Mouse (Mus musculus) myocyte (in vitro differentiated cells): Measurements from ENCODE around the gene Tmc6. TPM values are rescaled to one million over a fixed set of nuclear protein-coding genes. Genes with fewer than 3 reads are reported as not detected.
"Not testable (repeated sequence)": the region's sequence is repeated elsewhere in the genome, so short reads cannot be mapped to it uniquely, and the experiment has no call there.

ENCODE experiments used
- H3K27me3 ChIP-seq: one replicate; pipeline ENCODE4 v1.6.1; 2011; ENCODE audit not compliant: control insufficient read depth, insufficient read depth, insufficient read length
- H3K36me3 ChIP-seq: one replicate; pipeline ENCODE4 v1.6.1; 2011; ENCODE audit not compliant: control insufficient read depth, insufficient read depth
- H3K4me2 ChIP-seq: one replicate; pipeline ENCODE4 v1.6.1; 2011; ENCODE audit warnings: low read depth, control low read depth
- H3K4me3 ChIP-seq: one replicate; pipeline ENCODE4 v1.5.1; 2011; ENCODE audit warnings: mild to moderate bottlenecking, control low read depth, moderate library complexity
- H3K79me2 ChIP-seq: one replicate; pipeline ENCODE4 v1.6.1; 2011; ENCODE audit not compliant: control insufficient read depth, insufficient read depth
- H3ac ChIP-seq: one replicate; pipeline ENCODE4 v1.6.1; 2011; ENCODE audit not compliant: control insufficient read depth, insufficient read length
- CEBPB ChIP-seq: IDR thresholded peaks from 2 replicates; pipeline ENCODE4 v1.6.1; 2011; ENCODE audit warnings: mild to moderate bottlenecking, moderate library complexity; ENCODE audit not compliant: poor library complexity, insufficient read depth, severe bottlenecking
- E2F4 ChIP-seq: IDR thresholded peaks from one replicate; pipeline ENCODE4 v1.6.1; 2011; ENCODE audit warnings: mild to moderate bottlenecking, control low read depth, moderate library complexity; ENCODE audit not compliant: insufficient read depth
- MAX ChIP-seq: IDR thresholded peaks from one replicate; pipeline ENCODE4 v1.6.1; 2011; ENCODE audit warnings: low read depth, mild to moderate bottlenecking, control low read depth
- MYOD1 ChIP-seq, 3 experiments: IDR thresholded peaks; one replicate each; pipeline ENCODE4 v1.6.1; 2011; ENCODE audit warnings: control low read depth in 2 of 3, low read depth in 2 of 3, mild to moderate bottlenecking in 2 of 3, moderate library complexity in 1 of 3; ENCODE audit not compliant: insufficient read length in 2 of 3, control insufficient read depth in 1 of 3
- MYOG ChIP-seq, 3 experiments: IDR thresholded peaks; one replicate each; pipeline ENCODE4 v1.6.1; 2011; ENCODE audit warnings: control low read depth in 2 of 3, low read depth in 2 of 3, mild to moderate bottlenecking in 2 of 3; ENCODE audit not compliant: insufficient read length in 2 of 3, control insufficient read depth in 1 of 3, insufficient read depth in 1 of 3
- POLR2A ChIP-seq: IDR thresholded peaks from one replicate; pipeline ENCODE4 v1.6.1; 2011; ENCODE audit warnings: low read depth, mild to moderate bottlenecking, control low read depth, moderate library complexity; ENCODE audit not compliant: insufficient read length
- POLR2AphosphoS2 ChIP-seq: IDR thresholded peaks from one replicate; pipeline ENCODE4 v1.6.1; 2011; ENCODE audit warnings: low read depth, control low read depth; ENCODE audit not compliant: insufficient read length
- REST ChIP-seq: IDR thresholded peaks from one replicate; pipeline ENCODE4 v1.6.1; 2011; ENCODE audit warnings: mild to moderate bottlenecking, control low read depth, moderate library complexity; ENCODE audit not compliant: insufficient read depth, insufficient read length
- SRF ChIP-seq: IDR thresholded peaks from one replicate; pipeline ENCODE4 v1.6.1; 2011; ENCODE audit warnings: low read depth; ENCODE audit not compliant: control insufficient read depth, insufficient read length
- TCF12 ChIP-seq: IDR thresholded peaks from one replicate; pipeline ENCODE4 v1.6.1; 2011; ENCODE audit warnings: mild to moderate bottlenecking, control low read depth; ENCODE audit not compliant: poor library complexity, insufficient read depth, severe bottlenecking
- TCF3 ChIP-seq: IDR thresholded peaks from one replicate; pipeline ENCODE4 v1.6.1; 2011; ENCODE audit warnings: low read depth, control low read depth; ENCODE audit not compliant: insufficient read length
- USF1 ChIP-seq: IDR thresholded peaks from one replicate; pipeline ENCODE4 v1.6.1; 2011; ENCODE audit warnings: low read depth, mild to moderate bottlenecking, control low read depth, moderate library complexity
- polyA plus RNA-seq: library from polyadenylated mRNA; unstranded; fragments of >200 nt; fragmentation: generic; extraction: Trizol; gene quantifications from one replicate; pipeline ENCODE4 v1.2.1, GENCODE M21; 2012; ENCODE audit warnings: missing spikeins

Tmc6 gene
- polyA plus RNA-seq, 1 experiment: 51.9 TPM

- Histone ChIP-seq H3K4me2 (peak overlapping the region; percentile 22), H3ac (no peak overlapping the region), H3K4me3 (no peak overlapping the region), H3K27me3 (no peaks in the 10 kb centered on the region), H3K36me3 (no peaks in the 10 kb centered on the region), H3K79me2 (no peaks in the 10 kb centered on the region)
- TF ChIP-seq MYOG (IDR thresholded peaks at IDR 0.05; ENCODE audit: control insufficient read depth in 1 of 3, insufficient read depth in 1 of 3, insufficient read length in 2 of 3, low read depth in 2 of 3) (no peak), REST (no peak), TCF12 (no peak), MAX (no peak)
Measured at GRCm38 (mm10) chr11:117790286-117790685, 8.3 kb upstream of the Tmc6 start.

- H3K79me2 ChIP-seq, H3K36me3 ChIP-seq, H3K4me3 ChIP-seq, H3K27me3 ChIP-seq, H3ac ChIP-seq, H3K4me2 ChIP-seq: not testable (repeated sequence)
Measured at GRCm38 (mm10) chr11:117788481-117788880, 6.5 kb upstream of the Tmc6 start.

GRCm38 (mm10) chr11:117786294-117786693 is 4.3 kb upstream of the Tmc6 start:
- Histone ChIP-seq H3ac (no peak overlapping the region), H3K4me3 (no peak overlapping the region), H3K27me3 (no peaks in the 10 kb centered on the region), H3K36me3 (no peaks in the 10 kb centered on the region), H3K79me2 (no peaks in the 10 kb centered on the region), H3K4me2 (no peak overlapping the region)
- no peak for TF ChIP-seq MAX
- no peak for TF ChIP-seq MYOG (IDR thresholded peaks at IDR 0.05; ENCODE audit: control insufficient read depth in 1 of 3, insufficient read depth in 1 of 3, insufficient read length in 2 of 3, low read depth in 2 of 3)
- no peak for TF ChIP-seq CEBPB

- H3K4me3 ChIP-seq: no peak overlapping the region
- H3K4me2 ChIP-seq: no peak overlapping the region
- H3K36me3 ChIP-seq: no peaks in the 10 kb centered on the region
- no peaks in the 10 kb centered on the region for H3K27me3 ChIP-seq
- H3ac ChIP-seq: no peak overlapping the region
- no peaks in the 10 kb centered on the region for H3K79me2 ChIP-seq
- TF ChIP-seq TCF3 (no peak), USF1 (no peak), CEBPB (no peak)
Measured at GRCm38 (mm10) chr11:117783683-117784309, 1.8 kb upstream of the Tmc6 start.

- Histone ChIP-seq H3K36me3 (no peaks in the 10 kb centered on the region), H3ac (no peak overlapping the region), H3K27me3 (no peaks in the 10 kb centered on the region), H3K4me3 (no peak overlapping the region), H3K4me2 (no peak overlapping the region), H3K79me2 (no peaks in the 10 kb centered on the region)
- TF ChIP-seq TCF3 (no peak), REST (no peak), USF1 (no peak), POLR2A (no peak), MYOD1 (IDR thresholded peaks at IDR 0.05; ENCODE audit: control insufficient read depth in 1 of 3, insufficient read length in 2 of 3, low read depth in 2 of 3) (no peak), POLR2AphosphoS2 (no peak), CEBPB (no peak), MYOG (IDR thresholded peaks at IDR 0.05; ENCODE audit: control insufficient read depth in 1 of 3, insufficient read depth in 1 of 3, insufficient read length in 2 of 3, low read depth in 2 of 3) (no peak), TCF12 (no peak), SRF (no peak), MAX (no peak), E2F4 (no peak)
Measured at GRCm38 (mm10) chr11:117783089-117783488, 1.1 kb upstream of the Tmc6 start.

- Histone ChIP-seq H3K4me2 (no peak overlapping the region), H3K4me3 (no peak overlapping the region), H3K36me3 (no peaks in the 10 kb centered on the region), H3K79me2 (no peaks in the 10 kb centered on the region), H3ac (no peak overlapping the region), H3K27me3 (no peaks in the 10 kb centered on the region)
- TF ChIP-seq MYOG (IDR thresholded peaks at IDR 0.05; ENCODE audit: control insufficient read depth in 1 of 3, insufficient read depth in 1 of 3, insufficient read length in 2 of 3, low read depth in 2 of 3): no peak
- TF ChIP-seq E2F4: no peak
Measured at GRCm38 (mm10) chr11:117782705-117783034, 672 bp upstream of the Tmc6 start.
